Mouse (Mus musculus) spleen, adult 2 months (tissue): ENCODE results near the gene Ccnd3.

ENCODE experiments used
- CTCF ChIP-seq: fragments of 200-500 bp; IDR thresholded peaks from 2 replicates; pipeline ENCODE4 v1.5.1; 2011; ENCODE audit warnings: mild to moderate bottlenecking, inconsistent platforms; ENCODE audit not compliant: insufficient read depth, insufficient read length, insufficient replicate concordance; ENCODE audit errors: extremely low read depth
- POLR2A ChIP-seq: fragments of 200-500 bp; IDR thresholded peaks from 2 replicates; pipeline ENCODE4 v1.6.1; 2011; ENCODE audit warnings: low read depth, low read length, inconsistent platforms

DNA sequence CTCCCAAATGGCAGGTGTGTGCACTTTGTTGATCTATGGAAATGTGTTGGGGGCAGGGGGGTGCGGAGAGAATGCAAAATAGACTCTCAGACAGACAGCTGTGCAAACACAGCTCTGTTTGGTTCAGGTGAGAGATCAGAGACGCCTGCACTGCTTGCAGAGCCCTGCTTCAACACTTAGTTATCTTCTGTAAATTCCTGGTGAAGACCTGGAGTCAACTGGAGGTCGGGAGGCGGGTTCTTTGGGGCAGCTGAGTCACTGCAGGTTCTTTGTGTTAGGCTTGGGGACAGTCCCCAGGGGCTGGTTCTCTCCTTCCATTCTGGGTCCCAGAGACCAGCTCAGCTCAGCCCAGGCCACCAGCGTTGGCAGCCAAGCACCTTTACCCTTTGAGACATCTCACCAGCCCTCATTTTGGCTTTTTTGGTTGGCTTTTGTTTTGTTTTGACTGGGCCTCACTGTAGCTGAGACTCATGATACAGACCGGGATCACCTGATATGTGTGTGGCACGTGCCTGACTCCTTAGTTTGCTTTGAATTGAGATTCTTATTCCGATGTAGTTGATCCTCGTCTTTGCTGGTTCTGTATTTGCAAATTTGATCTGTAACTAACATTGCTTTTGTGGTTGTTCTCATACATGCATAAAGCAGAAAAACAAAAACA lies 42.0 kb upstream of the Ccnd3 start:
- no peak for TF ChIP-seq CTCF
- TF ChIP-seq POLR2A = no peak
